Mouse (Mus musculus) G1E (cell line): ENCODE measurements around the gene Me3. TPM values are rescaled to one million over a fixed set of nuclear protein-coding genes. Genes with fewer than 3 reads are reported as not detected.
"Not testable (repeated sequence)": the region's sequence is repeated elsewhere in the genome, so short reads cannot be mapped to it uniquely, and the experiment has no call there.

Source experiments
- ATAC-seq: 2 replicates; pipeline ENCODE4 v1.8.0; 2016; ENCODE audit warnings: mild to moderate bottlenecking; ENCODE audit not compliant: insufficient number of reproducible peaks, poor library complexity, low FRiP score, severe bottlenecking; ENCODE audit errors: extremely low read depth
- DNase-seq: peaks from one replicate; pipeline ENCODE4 v3.0.0; 2012; ENCODE audit warnings: low spot score
- H3K27me3 ChIP-seq: 2 replicates; pipeline ENCODE4 v1.6.1; 2012; ENCODE audit warnings: mild to moderate bottlenecking, low read length, inconsistent platforms; ENCODE audit not compliant: insufficient read depth
- H3K36me3 ChIP-seq: replicated peaks from 2 replicates; pipeline ENCODE3; 2012; ENCODE audit warnings: mild to moderate bottlenecking, inconsistent platforms
- H3K4me1 ChIP-seq: 2 replicates; pipeline ENCODE4 v1.6.1; 2012; ENCODE audit warnings: low read depth, low read length, inconsistent platforms, mixed read lengths; ENCODE audit not compliant: insufficient read depth
- H3K4me3 ChIP-seq: 2 replicates; pipeline ENCODE4 v1.5.1; 2012; ENCODE audit warnings: low read depth, mild to moderate bottlenecking, inconsistent platforms, low read length, moderate library complexity, mixed read lengths
- H3K9me3 ChIP-seq: replicated peaks from 2 replicates; pipeline ENCODE4 v1.6.1; 2012; ENCODE audit warnings: inconsistent platforms
- CTCF ChIP-seq: IDR thresholded peaks from 2 replicates; pipeline ENCODE4 v1.5.1; 2012; ENCODE audit warnings: low read depth, low read length, inconsistent platforms, mixed read lengths
- GATA1 ChIP-seq: IDR thresholded peaks from 2 replicates; pipeline ENCODE4 v1.6.1; 2012; ENCODE audit warnings: borderline replicate concordance, low read length, inconsistent platforms, mixed read lengths
- GATA2 ChIP-seq: IDR thresholded peaks from 2 replicates; pipeline ENCODE4 v1.6.1; 2012; ENCODE audit warnings: low read depth, low read length, inconsistent platforms, borderline replicate concordance
- POLR2AphosphoS5 ChIP-seq: IDR thresholded peaks from 2 replicates; pipeline ENCODE4 v1.6.1; 2012; ENCODE audit warnings: low read depth, low read length, inconsistent platforms; ENCODE audit not compliant: insufficient replicate concordance
- TAL1 ChIP-seq: conservative IDR thresholded peaks from 2 replicates; pipeline ENCODE4 v1.6.1; 2012; ENCODE audit warnings: low read depth, low read length, inconsistent platforms, mixed read lengths
- polyA plus RNA-seq: library from polyadenylated mRNA; stranded (reverse); fragments of >175 nt; gene quantifications from 2 replicates; pipeline ENCODE4 v1.2.3, GENCODE M21; 2012
- total RNA-seq, 2 experiments: library from RNA; stranded (forward) in 1 of 2; stranded (reverse) in 1 of 2; fragments of 200-1000 nt in 1 of 2; fragments of >200 nt in 1 of 2; fragmentation: Nextera tagmentation in 1 of 2; gene quantifications; 2 replicates each; pipeline ENCODE4 v1.2.3; 2014 to 2017

Me3 gene
- total and polyA plus RNA-seq, 3 experiments = 0.33 TPM; not detected in 2

DNA sequence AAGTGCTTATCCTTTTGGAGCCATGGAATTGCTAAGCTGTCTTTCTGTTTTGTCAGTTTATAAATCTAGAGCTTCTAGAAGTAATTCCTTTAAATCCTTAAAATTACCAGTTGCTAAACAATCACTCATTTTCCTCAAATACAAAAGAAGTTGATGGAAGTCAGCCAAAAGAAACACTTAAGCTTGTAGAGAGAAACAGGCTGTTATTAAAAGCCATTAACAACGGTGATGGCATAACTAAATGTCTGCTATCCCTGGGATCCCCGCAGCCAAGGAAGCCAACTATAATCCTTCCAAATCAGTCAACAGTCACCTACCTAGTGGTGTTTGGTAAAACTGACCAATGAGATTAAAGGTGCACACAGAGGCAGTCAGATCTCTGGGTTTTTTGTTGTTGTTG is 98.3 kb downstream of the Me3 start:
- ATAC-seq = no peak

DNA sequence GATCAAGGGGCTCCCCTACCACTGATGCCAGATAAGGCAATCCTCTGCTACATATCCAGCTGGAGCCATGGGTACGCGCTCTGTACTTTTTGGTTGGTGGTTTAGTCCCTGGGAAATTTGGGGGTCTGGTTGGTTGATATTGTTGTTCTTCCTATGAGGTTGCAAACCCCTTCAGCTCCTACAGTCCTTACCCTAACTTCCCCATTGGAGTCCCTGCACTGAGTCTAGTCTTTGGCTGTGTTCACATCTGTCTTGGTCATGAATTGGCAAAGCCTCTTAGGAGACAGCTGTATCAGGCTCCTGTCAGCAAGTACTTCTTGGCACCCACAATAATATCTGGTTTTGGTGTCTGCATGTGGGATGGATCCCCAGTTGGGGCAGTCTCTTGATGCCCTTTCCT is 98.9 kb downstream of the Me3 start:
- H3K4me3 ChIP-seq, H3K4me1 ChIP-seq, H3K9me3 ChIP-seq, DNase-seq, H3K36me3 ChIP-seq, H3K27me3 ChIP-seq, ATAC-seq: not testable (repeated sequence)

More for the DNA sequence above, 98.3 kb downstream of the Me3 start:
- no peaks in the 10 kb centered on the region for H3K4me1 ChIP-seq
- no peak overlapping the region for H3K4me3 ChIP-seq
- H3K9me3 ChIP-seq = no peaks in the 10 kb centered on the region
- DNase-seq = no peak
- H3K36me3 ChIP-seq = no peaks in the 10 kb centered on the region
- H3K27me3 ChIP-seq = no peaks in the 10 kb centered on the region
- no peak for TF ChIP-seq GATA2
- no peak for TF ChIP-seq POLR2AphosphoS5
- no peak for TF ChIP-seq CTCF
- TF ChIP-seq TAL1 = no peak
- TF ChIP-seq GATA1 = no peak

DNA sequence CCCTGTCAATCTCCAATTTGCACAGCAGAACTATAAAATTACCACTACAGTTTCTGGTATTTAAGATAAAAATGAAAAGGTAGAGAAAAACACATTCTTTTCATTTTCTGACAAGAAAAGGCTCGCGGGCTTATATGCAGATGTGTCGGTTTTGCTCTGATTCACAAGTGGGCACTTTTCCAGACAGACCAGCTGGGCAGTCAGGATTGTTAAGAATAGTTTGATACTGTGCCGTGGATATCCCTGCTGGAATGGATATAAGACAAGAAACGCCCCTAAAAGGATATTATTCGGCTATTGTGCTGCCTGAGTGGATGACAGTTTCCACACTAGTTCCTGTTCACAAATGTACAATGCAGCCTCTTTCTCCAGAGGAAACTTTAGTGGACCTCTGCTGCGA is 116.2 kb downstream of the Me3 start:
- DNase-seq = no peak

DNA sequence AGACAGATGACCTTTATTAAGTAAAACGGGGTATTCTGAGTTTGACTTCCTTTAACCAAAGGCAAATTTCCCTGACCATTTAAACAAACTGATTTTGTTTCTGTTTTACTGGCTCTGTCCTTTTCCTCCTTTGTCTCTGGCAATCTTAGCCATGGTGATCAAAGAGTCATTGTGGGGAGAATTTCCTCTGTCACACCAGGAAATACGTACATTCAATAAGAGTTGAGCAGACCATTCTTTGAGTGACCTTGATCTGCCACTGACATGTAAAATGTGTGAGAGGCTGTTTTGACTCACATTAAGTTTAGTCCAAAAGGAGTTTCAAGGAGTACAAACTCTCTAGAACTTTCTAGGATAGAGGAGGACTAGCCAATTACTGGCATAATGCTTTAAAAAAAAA is 117.0 kb downstream of the Me3 start:
- H3K9me3 ChIP-seq = no peaks in the 10 kb centered on the region
- no peak overlapping the region for H3K4me3 ChIP-seq
- TF ChIP-seq TAL1 = no peak
- H3K36me3 ChIP-seq = no peaks in the 10 kb centered on the region
- no peaks in the 10 kb centered on the region for H3K27me3 ChIP-seq
- DNase-seq (no peak), ATAC-seq (no peak)
- no peaks in the 10 kb centered on the region for H3K4me1 ChIP-seq

More for the DNA sequence above, 116.2 kb downstream of the Me3 start:
- Histone ChIP-seq H3K4me3 (no peak overlapping the region), H3K4me1 (no peaks in the 10 kb centered on the region), H3K27me3 (no peaks in the 10 kb centered on the region), H3K36me3 (no peaks in the 10 kb centered on the region), H3K9me3 (no peaks in the 10 kb centered on the region)
- TF ChIP-seq CTCF (no peak), TAL1 (no peak), GATA2 (no peak)
- ATAC-seq = no peak

DNA sequence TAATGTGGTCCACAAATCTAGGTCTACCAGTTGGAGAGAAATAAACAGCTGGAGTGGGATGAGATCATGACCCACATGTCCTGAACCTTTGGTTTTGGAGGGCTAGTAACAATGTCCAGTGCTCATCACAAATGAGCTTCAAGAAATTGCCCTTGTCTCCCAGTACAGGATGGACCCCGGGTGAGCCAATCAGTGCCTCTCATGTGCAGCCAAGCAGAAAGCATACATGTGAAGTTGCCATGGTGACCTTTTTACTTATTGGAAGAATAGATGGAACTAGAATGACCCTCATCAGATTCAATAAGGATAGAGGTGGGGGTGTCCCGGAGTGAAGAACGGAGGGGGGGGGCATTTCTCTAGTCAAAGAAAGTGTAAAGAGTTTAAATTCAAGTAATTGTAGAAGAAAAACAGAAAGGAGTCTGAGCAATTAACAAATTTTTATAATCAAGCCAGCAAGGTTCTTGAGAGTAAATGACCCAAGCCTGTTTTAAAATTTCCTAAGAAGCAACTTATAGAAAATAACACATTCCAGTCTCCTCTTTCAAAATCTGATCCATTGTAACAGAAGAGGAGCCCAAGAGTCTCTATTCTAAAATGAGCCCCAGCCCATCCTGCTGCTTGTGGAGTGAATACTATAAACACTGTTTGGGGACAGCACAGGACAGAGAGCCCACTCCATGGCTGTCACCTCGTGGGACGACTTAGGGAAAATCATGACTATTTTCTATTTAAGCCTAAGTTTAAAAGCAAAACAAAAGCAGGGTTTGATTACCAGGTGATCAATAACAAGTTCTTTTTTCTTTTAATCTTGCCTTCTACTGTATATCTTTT is 134.7 kb downstream of the Me3 start:
- H3K4me1 ChIP-seq = no peaks in the 10 kb centered on the region
- ATAC-seq (no peak), DNase-seq (no peak)
- no peaks in the 10 kb centered on the region; the same call in 1 of the 2 replicates for H3K27me3 ChIP-seq
- TF ChIP-seq POLR2AphosphoS5 (no peak), GATA2 (no peak), GATA1 (no peak), CTCF (no peak), TAL1 (no peak)
- no peaks in the 10 kb centered on the region for H3K36me3 ChIP-seq
- H3K9me3 ChIP-seq = no peaks in the 10 kb centered on the region
- H3K4me3 ChIP-seq = no peak overlapping the region

DNA sequence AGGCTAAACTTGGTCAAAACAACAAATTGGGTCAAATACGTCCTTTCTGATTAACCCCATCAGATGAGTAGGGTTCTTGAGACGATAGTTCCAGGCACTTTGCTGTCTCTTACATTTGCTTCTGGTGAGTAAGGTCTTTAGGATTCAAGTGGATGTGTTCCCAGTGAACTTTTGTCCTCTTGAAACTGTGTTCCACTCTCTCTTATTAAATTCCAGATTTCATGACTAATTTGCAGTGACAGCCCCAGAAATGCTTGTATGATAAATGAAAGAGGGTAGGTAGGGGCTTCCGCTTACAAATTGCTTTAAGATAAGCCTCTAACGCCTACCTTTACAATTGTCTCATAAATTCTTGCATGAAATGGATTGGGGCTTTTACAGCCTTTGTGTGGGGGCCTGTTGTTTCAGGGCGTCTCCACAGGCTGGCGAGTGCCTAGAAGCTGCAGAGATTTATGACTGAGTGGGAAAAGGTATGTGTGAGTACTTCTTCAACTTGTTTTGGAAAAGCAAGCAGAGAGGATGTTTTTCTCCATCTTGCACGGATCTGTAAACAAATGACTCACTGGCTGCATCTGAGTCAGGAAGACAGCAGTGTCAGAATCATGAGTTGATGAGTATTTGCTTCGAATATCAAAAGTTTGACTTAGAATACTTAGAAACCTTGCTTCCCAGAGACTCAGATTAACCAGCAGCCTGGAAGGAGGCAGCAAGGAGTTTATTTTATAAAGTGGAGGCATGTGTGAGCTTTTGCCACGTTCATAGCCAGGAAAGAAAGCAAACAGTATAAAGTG is 137.1 kb downstream of the Me3 start:
- H3K4me3 ChIP-seq = no peak overlapping the region
- no peaks in the 10 kb centered on the region for H3K36me3 ChIP-seq
- ATAC-seq = no peak
- TF ChIP-seq GATA1 = no peak
- H3K9me3 ChIP-seq = no peaks in the 10 kb centered on the region
- H3K27me3 ChIP-seq = no peaks in the 10 kb centered on the region
- no peaks in the 10 kb centered on the region for H3K4me1 ChIP-seq
- DNase-seq = no peak

DNA sequence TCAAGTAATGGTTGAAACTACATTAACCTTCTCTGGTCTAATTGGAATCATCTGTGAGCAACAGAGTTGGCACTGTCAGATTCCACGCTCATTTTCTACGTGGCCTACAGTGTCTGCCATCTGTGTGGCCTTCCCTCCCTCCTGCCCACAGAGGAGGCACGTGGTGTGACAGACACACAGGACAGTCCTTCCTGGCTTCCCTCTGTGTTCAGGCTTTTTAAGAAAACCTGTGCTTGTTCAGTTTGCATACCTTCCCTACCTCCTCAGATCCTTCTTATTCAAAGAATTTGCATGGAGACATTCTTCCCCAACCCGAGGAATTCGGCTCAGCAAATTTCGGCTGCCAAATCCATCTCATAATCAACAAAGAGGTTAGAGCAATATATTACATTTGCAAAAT is 137.8 kb downstream of the Me3 start:
- Histone ChIP-seq H3K4me1 (no peaks in the 10 kb centered on the region), H3K4me3 (no peak overlapping the region), H3K36me3 (no peaks in the 10 kb centered on the region), H3K27me3 (no peaks in the 10 kb centered on the region), H3K9me3 (no peaks in the 10 kb centered on the region)
- no peak for ATAC-seq
- no peak for TF ChIP-seq GATA1
- no peak for TF ChIP-seq TAL1
- TF ChIP-seq POLR2AphosphoS5 = no peak
- no peak for TF ChIP-seq CTCF
- TF ChIP-seq GATA2 = no peak
- DNase-seq = no peak
